Mouse (Mus musculus) gastrocnemius, postnatal 25 days (tissue): ENCODE data around the gene Itga7. TPM values are rescaled to one million over a fixed set of nuclear protein-coding genes. Genes with fewer than 3 reads are reported as not detected.
A peak's percentile ranks its signal among the peaks of the same experiment; 100 is the strongest.

Source experiments
- DNase-seq: peaks from one replicate; pipeline ENCODE4 v3.0.0; 2022
- total RNA-seq, 2 experiments: library from RNA; stranded (reverse); gene quantifications; 1 replicate in 1 of 2; 2 replicates in 1 of 2; pipeline ENCODE4 v1.2.3; 2021

Itga7 gene
- total RNA-seq, 2 experiments from 2014 or later, result 63.5 to 67.3 TPM

DNA sequence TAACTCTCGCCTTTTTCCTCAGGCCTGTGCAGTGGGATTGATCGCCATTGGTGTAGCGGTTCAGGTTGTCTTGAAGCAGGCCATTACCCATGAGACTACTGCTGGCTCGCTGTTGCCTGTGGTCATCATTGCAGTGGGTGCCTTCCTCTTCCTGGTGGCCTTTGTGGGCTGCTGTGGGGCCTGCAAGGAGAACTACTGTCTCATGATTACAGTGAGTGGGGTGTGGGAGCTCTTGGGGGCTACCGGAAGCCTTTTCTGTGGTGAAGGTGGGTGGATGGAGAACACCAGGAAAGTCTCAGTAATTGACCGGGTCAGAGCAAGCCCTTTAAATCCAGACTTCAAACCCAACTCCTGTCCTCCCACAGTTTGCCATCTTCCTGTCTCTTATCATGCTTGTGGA, 22.2 kb upstream of the Itga7 start:
- DNase-seq, result no peak

DNA sequence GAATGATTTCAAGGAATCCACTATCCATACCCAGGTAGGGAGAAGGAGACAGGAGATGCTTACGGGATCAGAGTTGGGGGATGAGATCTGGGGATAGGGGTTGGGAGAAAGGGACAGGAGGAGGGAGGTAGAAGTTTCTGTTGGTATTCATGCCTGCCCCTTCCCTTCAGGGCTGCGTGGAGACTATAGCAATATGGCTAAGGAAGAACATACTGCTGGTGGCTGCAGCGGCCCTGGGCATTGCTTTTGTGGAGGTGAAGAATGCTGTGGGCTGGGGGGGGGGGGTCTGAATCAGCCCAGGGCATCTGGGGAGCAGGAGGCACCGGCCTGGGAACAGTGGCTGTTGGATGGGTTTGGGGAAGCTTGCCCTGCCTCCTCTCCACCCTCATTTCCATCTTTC, 21.4 kb upstream of the Itga7 start:
- DNase-seq, result no peak

DNA sequence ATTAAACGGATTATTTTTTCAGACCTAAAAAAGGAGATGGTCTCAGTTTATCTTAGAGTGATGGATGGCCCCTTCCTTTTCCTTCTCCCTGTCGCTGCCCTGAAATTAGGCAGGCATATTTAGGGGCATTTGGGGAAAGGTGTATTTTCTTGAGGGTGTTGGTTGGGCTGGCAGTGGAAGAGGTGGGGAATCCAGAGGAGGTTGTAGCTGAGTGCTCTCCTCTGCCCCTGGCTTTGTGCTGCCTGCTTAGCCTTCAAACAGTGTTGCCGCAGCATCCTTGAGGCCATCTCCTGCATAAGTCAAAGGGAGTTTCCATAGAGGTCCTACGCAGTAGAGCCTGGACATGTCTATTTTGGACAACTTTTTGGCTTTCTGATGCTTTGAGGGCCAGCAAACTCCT, 20.8 kb upstream of the Itga7 start:
- DNase-seq, result no peak

DNA sequence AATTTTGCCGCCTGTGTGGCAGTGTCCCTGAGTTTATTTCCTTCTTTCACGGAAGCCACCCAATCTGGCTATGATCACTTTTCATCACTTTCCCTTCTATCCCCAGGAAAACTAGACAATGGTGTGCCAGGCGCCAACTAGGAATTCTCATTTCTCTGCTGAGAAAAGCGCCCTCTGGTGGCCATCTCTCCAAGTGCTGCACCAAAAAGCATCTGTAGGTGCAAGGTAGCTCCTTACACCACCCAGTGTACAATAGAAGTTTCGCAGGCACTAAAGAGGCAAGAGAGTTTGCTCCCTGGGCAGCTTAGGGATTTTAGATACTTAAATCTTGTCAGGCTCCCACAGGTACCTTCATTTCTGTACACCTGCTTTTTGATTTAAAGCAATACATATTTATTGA, 20.4 kb upstream of the Itga7 start:
- peak; percentile 62 for DNase-seq

DNA sequence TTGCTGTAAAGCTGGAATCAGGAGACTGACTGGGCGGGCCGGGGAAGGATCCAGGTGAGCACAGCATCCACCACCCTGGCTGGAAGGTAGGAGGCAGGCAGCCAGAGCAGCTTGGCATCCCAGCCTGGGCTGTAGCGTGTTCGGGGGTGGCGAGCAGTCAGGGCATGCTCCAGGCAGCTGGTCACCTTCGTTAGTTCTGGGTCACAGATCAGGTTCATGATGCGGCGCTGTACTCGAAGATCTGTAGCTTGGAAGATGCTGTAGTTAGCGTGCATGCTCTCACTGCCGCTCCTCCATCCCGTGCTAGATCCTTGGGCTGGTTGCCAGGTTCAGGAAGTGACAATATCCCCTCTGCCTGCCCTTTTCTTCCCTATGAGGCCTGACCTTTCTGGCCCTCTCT, 19.9 kb upstream of the Itga7 start:
- DNase-seq, result no peak

DNA sequence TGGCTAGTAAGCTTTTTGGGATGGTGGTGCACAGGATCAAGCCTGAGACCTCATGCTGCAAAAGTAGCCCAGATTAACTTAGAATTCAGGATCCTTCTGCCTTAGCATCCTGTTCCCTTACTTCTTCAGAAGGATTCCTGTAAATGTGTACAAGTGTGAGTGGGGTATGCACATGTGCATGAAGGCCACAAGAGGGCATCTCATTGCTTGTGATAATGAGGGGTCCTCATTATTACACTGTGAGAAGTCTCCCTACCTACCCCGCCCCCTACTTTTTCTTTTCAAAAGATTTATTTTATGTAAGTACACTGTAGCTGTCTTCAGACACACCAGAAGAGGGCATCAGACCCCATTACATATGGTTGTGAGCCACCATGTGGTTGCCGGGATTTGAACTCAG, 18.1 kb upstream of the Itga7 start:
- no peak for DNase-seq

DNA sequence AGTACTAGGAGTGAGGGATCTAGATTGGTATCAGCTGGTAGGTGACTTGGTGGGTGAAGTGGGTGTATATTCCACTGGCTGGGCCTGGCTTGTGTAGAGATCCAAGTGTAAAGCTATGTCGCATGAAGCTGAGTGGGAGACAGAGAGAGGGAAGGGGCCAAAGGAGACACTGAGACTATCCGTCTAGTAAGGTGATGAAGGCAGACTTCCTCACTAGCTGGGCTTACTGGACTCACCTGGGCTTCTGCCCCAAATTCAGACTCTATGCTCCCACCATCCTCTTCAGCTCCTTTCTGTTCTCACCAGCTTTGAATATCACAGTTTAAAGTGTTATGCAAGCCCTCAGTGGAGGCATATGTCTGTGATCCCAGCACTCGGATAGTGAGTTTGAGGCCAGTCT, 17.0 kb upstream of the Itga7 start:
- no peak for DNase-seq

DNA sequence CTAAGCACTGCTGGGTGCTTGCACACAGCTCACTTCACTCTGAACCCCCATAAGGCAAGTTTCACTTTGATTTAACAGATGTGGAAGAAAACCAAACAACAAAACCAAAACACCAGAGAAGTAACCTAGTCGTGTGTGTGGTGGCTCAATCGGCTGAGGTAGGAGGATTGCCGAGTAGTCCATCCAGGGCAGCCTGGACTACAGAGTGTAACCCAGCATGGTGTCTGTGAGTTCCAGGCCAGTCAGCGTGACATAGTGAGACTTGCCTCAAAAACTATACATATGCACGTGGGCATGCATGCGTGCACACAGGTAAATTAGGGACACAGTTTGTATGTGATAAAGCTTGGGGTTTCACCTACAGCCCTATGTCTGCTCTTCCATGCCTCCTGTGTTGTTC, 16.2 kb upstream of the Itga7 start:
- no peak for DNase-seq

DNA sequence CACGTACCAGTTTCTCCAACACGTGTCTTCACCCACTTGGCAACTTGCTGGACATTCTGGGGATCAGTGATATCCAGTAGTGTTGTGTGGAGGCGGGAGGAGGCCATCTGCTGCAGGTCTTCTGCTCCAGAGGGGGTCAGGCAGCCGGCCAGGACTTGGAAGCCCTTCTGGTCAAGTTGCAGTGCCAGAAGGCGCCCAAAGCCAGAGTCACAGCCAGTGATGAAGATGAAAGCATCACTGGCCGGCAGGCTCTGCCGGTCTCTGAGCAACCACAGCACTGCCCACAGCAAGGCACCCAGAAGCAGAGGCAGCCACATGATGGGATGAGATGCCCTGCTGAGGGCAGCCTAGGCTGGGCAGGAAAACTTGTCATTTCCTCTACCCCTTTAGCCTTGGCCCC, 15.4 kb upstream of the Itga7 start:
- peak; percentile 80 for DNase-seq

DNA sequence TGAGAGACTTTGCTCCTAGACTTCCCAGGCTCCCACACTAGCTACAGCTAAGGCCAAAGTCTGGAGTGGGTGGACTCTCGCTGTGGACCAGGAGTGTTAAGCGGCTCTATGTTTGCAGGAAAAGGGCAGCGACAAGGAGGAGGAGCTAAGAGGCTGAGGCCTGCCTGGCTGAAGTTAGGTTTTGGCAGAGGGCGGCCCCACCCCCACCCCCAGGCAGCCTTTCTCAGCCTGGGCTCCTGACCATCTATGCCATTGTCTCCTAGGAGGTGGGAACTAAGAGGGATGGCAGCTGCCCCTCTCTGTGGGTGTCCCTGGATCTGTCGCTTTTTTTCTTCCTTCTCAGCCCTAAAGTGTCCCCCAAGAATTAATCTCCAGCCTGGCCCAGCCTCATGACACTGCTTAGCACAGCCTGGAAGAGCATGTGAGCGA, 14.4 kb upstream of the Itga7 start:
- DNase-seq, result peak; percentile 60

DNA sequence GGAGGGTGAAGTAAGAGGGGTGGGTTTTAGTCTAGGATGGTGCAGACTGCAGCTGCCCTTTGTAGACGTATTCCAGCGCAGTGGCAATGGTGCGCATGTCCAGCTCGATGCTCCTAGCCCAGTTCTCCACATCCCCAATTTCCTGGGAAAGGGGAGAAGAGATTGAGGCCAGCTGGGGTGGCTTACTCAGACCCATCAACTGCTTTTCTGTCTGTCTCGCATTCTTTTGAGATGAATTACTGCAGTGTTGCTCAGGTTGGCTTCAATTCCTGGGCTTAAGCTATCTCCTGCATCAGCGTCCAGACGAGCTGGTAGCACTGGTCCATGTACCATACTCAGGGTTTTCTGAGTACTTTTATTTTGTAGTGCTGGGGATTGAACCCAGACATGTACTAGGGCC, 13.7 kb upstream of the Itga7 start:
- DNase-seq, result no peak

DNA sequence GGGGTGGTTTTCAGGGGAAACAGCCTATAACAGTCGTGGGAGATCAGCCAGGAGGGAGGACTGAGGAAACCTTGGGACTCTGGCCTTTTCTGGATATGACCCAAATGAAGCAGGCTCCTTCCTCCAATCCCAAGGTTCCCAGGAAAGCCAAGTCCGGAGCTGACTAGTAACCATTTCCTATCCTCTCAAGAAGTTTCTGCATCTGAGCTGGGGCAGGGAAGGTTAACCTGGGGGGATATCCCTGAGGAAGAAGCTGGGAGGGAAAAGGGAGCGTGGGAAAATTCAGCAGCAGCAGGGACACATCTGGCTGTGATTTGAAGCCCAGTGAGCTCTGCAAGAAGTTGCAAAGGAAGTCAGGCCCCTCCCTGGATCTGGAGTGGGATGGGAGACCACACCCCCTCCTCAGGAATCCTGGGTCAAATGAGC, 12.9 kb upstream of the Itga7 start:
- peak; percentile 51 for DNase-seq

DNA sequence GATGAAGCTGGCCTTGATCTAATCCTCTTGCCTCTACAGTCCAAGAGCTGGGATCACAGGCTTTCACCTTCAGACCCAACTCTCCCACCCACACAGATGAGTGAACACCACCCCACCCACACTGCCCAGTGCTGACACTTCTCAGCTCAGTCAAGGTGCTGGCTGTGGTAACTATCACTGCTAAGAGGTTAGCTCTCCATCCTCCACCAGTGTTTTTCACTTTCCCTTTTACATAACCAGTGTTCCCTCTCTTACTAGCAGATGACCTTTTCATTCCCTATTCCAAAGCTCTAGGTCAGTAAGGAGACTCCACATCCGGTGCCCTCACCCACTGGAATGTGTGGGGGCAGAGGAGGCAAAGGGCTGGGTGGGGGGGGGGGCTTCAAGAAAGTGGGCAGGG, 12.4 kb upstream of the Itga7 start:
- DNase-seq, result no peak

DNA sequence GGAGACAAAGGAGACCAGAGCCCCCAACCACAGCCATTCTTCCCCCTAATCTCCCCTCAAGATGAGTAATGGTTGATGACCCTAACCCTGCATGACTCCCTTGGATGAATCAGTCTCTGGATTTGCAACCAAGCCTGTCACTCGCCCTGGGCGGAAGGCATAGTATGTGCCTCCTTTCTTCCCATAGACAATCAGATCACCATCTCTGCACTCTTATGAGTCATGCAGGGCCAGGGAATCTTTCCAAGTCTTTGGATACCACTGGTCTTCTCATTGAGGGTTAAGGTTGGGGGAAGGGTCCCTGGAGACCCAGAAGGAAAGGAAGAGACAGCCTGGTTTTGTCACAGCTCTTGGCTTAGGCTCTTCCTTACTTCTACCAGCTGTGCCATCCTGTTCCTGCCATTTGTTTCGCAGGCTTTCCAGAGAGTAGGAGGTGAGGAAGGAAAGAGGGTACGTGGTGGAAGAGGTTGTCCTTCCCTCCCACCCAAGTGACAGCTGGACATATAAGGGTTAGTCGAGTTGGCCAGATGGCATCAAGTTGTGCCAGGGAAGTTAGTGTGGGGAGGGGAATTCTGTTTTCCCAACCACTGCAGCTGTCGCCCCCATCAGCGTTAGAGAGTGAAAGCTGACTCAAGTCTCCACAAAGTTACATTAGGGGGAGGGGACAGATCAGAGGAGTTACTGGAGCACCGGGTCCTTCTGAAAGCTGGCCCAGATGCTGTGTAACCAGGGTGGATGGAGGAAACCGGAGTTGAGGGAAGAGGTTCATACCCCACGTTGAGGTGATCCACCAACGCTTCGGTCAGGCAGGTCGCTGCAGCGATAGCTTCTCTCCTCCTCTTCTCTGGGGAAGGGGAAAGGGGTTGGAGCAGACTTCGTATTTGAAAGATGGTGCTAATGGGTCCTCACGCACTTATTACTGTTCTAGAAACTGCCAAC, 11.5 kb upstream of the Itga7 start:
- no peak for DNase-seq

DNA sequence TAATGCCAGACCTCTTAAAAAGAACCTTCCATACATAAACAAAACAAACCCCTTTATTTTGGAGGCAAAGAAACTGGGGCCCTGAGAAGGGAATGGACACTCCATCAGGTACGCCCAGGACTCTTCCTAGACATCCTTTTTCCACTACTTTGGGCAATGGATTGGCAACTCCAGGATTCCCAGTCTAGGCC, 10.9 kb upstream of the Itga7 start, which contains the start of gene Rdh5:
Rdh5 (minus strand) TSS at position 67 of the 191 bp plus-strand sequence.
- DNase-seq, result no peak

DNA sequence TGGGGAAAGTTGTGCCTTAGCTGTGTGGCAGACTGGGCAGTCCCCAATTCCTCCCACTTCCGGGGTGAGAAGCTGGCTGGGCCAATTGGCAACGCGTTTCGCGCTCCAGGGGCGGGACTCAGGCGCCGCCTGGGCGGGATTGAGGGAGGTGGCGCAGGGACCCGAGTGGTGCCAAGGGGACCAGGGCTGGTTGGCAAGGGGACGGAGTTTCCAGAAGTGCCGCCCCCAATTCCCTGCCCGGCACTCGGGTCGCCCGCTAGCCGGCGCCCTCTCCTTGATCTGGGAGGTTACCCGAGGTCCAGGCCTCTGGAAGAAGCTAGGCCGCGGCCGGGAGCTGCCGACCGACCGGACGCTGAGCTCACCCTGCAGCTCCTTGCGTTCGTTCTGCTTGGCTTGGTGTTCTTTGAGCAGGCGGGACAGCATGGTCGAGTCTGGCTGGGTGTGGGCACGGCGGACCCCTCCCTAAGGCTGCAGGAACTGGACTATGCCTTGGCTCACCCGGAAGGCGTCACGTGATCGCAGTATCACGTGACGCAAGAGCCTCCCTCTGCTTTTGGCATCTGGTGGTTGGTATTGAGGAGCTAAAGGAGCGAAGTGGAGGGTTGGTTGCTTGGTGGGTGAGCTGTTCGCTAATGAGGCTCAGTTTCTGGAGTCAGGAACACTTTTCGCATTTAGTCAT, 10.5 kb upstream of the Itga7 start:
- peak; percentile 97 for DNase-seq

DNA sequence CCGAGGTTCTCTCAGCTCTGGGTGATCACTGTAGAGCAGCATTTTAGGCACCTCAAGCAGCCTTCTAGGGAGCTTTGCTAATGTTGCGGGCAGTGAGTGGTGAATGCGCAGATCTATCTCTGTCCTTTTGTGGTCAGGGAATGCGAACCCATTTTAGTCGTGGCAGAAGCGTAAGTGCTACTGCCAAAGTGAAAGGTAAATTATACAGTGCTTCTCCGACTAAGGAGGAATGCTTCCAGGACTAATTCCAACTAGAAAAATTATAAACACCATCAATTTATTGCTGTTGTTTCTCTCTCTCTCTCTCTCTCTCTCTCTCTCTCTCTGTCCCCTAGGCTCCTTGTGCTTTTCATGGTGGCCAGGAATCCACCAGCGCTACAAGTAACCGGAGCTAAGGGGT, 9.7 kb upstream of the Itga7 start, which contains the start of gene Bloc1s1:
Bloc1s1 (minus strand) TSS at position 101 of the 400 bp plus-strand sequence.
- DNase-seq, result no peak

DNA sequence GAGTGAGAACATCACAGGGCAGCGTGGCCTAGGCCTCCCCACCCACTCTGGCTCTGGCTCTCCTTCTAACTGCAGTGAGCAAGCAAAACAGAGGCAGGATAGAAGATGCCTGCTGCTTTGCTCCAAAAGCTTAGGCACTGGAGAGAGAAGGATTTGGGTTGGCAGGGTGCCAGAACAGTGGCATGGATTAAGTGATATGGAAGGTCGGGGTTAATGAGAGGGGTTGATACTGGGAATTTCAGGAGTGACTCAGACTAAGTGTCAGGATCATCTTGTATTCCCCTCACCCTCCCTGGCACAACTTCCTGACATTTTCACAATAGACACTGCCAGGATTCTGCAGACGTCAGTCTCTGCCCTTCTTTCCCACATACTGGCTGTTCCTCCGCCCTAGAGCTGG, 5.3 kb upstream of the Itga7 start:
- DNase-seq, result no peak

DNA sequence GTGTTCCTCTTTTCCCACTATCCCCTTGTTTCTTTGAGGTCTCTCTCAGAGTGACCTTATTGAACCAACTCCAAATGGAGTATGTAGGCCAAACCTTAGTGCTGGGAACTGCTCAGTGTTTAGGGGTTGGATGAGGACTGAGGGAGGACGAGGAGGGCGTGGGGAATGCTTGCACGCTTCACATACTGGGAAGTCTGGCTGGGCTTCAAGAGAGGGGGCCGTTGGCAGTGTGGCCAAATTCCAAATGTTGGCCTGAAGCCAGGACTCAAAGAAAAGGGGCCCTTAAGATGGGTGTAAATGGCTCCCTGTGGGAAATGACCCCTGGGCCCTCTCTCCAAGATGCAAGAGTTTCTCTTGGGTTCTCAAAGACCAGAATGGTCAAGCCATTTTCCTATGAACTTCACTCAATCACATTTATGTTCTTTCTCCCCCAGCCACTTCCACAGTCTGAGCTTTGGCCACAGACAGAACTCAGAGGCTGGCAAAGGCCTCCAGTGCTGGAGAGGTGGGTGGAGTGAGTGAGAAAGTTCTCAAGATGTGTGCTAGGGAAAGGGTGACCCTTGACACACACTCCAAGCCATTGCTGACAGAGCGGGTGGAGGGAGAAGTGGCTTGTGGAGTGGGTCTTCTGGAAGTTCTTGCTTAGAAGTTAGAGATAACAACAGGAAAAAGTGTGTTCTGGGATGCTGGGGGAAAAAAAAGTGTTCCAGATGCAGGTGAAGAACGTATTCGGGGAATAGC, 3.8 kb upstream of the Itga7 start:
- no peak for DNase-seq

DNA sequence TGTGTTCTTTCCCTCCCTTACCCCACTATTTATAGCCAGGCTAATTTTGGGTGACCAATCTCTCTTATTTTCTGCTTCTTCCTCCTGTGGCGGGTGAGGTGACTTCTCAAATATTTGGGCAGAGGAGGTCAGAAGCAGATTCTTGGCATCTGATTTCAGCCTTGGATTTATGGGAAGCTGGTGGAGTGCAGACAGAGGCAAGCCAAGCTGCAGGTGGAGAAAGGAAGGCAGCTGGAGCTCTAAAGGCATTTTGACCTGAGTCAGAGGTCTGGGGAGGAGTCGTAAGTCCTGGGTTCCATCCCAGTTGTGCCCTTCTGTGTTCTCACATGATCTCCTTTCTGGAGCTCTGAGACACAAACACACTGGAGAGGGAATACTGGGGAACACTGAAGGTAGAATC, 2.2 kb upstream of the Itga7 start:
- DNase-seq, result peak; percentile 74

DNA sequence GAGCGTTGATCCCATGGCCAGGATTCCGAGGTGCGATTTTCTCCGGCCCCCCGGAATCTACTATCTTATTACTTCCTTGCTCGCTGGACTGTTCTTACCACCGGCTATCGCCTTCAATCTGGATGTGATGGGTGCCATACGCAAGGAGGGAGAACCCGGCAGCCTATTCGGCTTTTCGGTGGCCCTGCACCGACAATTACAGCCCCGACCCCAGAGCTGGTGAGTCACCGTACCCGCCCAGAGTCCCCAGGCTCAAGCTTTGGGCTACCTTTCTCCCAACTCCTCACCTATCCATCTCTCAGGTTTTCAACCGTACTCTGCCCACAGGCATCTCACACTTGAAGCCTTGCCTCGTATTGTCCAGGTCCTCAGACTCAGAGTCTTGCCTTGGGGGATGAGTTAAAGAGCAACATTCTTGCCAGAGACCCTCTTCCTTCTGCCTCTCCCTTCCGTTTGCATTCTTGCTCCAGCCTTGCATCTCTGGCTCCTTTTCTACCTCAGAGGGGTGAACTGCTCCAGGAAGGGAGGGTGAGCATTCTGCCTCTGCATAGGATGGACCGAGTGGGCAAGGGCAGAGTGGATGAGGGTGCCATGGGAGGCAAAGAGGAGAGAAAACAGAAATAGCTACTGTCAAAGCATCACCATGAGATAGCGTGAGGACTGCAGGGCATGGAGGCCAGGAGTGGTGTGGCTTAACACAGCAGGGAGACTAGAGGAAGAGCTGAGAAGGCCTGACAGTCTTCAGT, 531 bp downstream of the Itga7 start:
- no peak for DNase-seq

DNA sequence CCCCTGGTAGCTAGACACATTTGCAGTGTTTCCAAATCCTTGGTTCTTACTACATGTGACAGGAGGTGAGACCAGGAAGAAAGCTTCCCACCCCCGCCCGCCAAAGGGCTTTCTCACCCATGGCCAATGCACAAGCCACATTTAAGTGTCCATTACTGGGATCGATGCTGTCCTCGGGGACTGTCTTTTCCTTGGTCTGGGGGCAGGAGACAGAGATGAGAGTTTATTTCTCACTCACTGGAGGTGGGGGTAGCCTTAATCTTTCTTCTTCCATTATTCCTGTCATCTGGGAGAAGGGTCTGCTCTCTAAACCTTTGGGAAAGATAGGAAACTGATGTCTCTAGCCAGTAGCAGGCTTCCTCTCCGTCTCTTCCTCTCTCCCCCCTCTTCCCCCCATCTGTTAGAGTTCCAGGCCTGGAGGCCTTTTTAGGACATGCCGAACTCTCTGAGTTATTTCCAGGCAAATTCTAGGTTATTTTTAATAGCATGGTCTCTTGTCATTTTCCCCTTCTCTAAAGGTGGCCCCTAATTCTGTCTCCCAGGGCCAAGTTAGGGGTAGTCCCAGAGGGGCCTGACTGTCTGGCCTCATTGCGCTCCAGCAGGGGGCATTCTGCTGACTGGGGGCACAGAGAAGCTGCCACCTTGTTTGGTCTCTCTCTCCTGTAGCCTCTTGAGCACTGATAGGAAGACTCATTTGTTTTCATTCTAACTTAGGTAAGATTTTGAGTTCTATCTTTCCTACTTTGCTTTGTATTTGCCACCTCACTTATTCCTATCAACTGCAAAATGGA, 1.6 kb downstream of the Itga7 start:
- no peak for DNase-seq
